Mouse (Mus musculus) heart, adult 2 months (tissue): ENCODE results near the gene Cmss1. TPM values are rescaled to one million over a fixed set of nuclear protein-coding genes. Genes with fewer than 3 reads are reported as not detected.

ENCODE experiments used
- DNase-seq, 2 experiments: peaks; one replicate each; pipeline ENCODE4 v3.0.0; 2021
- H3K27ac ChIP-seq: fragments of 200-600 bp; 2 replicates; pipeline ENCODE4 v1.8.1; 2022
- H3K27me3 ChIP-seq: fragments of 200-500 bp; 2 replicates; pipeline ENCODE4 v1.6.1; 2012; ENCODE audit warnings: mild to moderate bottlenecking, low read length, inconsistent platforms, mixed read lengths; ENCODE audit not compliant: control insufficient read depth, insufficient read depth
- H3K36me3 ChIP-seq: fragments of 200-500 bp; 2 replicates; pipeline ENCODE4 v1.6.1; 2012; ENCODE audit warnings: low read length, inconsistent platforms; ENCODE audit not compliant: control insufficient read depth, insufficient read depth
- H3K4me1 ChIP-seq: fragments of 200-500 bp; 2 replicates; pipeline ENCODE4 v1.6.1; 2011; ENCODE audit warnings: low read length; ENCODE audit not compliant: control insufficient read depth, insufficient read depth
- H3K4me3 ChIP-seq: fragments of 200-600 bp; 2 replicates; pipeline ENCODE4 v1.8.1; 2022
- H3K79me2 ChIP-seq: fragments of 200-500 bp; replicated peaks from 2 replicates; pipeline ENCODE4 v1.6.1; 2012; ENCODE audit warnings: mild to moderate bottlenecking, inconsistent platforms, low read length, moderate library complexity, mixed read lengths; ENCODE audit not compliant: control insufficient read depth, insufficient read depth
- H3K9ac ChIP-seq: fragments of 200-500 bp; 2 replicates; pipeline ENCODE4 v1.6.1; 2012; ENCODE audit warnings: low read depth, mild to moderate bottlenecking, control low read depth, inconsistent platforms, low read length, mixed read lengths
- CTCF ChIP-seq: fragments of 200-600 bp; IDR thresholded peaks from 2 replicates; pipeline ENCODE4 v1.8.1; 2022; ENCODE audit warnings: antibody characterized with exemption, mild to moderate bottlenecking, moderate library complexity
- EP300 ChIP-seq: fragments of 200-500 bp; IDR thresholded peaks from 2 replicates; pipeline ENCODE4 v1.6.1; 2011; ENCODE audit warnings: low read depth, low read length, control low read depth; ENCODE audit not compliant: insufficient read depth
- POLR2A ChIP-seq: fragments of 200-500 bp; IDR thresholded peaks from 2 replicates; pipeline ENCODE4 v1.6.1; 2011; ENCODE audit warnings: mild to moderate bottlenecking, low read depth, low read length, control low read depth; ENCODE audit not compliant: insufficient read depth
- WGBS: fragments of 180-500 bp; shearing (Covaris S2); methylation state at CpG from one replicate; pipeline ENCODE4 v1.1.7; 2018; 5-methylcytosine and 5-hydroxymethylcytosine counted together
- intact Hi-C: fragments of 180-260 bp; cut with DNase I; formaldehyde crosslinking; loops from one replicate; pipeline ENCODE4 v1.15.1; 2025
- polyA plus RNA-seq: library from polyadenylated mRNA; depleted of rRNA; stranded (reverse); fragments of >200 nt; gene quantifications from 2 replicates; pipeline ENCODE4 v1.2.3, GENCODE M21; 2012
- total RNA-seq, 2 experiments: library from RNA; stranded (reverse); gene quantifications; 2 replicates each; pipeline ENCODE4 v1.2.3; 2021

The Cmss1 gene
- total and polyA plus RNA-seq, 3 experiments = 17.6 to 74.3 (median 66.9) TPM

DNA sequence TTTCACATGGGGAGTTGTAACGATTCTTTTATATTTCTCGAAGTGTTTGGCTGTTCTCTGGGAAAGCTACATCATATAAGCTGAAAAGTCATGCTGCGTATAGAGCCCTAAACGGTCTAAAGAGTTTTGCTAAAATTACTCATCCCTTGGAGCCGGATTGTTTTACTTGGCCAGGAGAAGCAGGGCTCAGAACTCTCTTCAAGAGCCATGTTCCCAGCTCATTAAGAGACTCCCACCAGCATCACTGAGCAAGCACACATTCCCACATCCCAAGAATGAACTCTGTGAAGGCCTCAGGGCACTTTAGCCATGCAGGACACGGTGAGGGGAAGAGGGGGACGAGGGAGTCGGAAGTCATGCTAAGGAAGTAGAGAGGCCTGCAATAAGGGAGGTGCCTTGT, 277.6 kb downstream of the Cmss1 start:
- 52% methylated on average over 8 of the region's 8 CpGs for WGBS
- H3K27ac ChIP-seq = peak overlapping the region; percentile 26
- intact Hi-C loops = loop anchor here (5.0 kb wide), 1 partner anchor 82 kb away; no protein-coding TSS in a partner anchor

DNA sequence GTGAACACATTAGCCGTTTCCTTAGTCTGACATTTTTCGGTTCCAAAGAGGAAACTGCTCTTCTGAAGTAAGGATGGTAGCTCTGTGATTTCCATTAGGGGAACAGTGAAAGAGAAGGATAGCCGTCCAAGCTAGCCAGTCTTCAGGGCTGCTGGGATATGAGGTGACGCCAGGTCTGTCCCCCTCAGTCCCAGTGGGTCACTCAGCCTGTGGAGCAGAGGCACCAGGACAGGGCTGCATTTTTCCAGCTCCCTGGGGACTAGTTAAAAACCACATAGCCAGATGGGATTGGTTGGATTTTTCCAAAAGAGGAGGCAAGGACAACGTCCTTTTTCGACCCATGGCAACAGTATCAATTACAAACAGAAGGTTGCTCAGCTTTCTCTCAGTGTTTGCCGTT, 279.7 kb downstream of the Cmss1 start:
- Histone ChIP-seq H3K27ac (peak overlapping the region; percentile 54), H3K4me3 (no peak overlapping the region), H3K9ac (no peak overlapping the region), H3K4me1 (peaks cover 5% of the 10 kb centered on the region), H3K36me3 (peaks cover 10% of the 10 kb centered on the region), H3K79me2 (no peaks in the 10 kb centered on the region), H3K27me3 (no peaks in the 10 kb centered on the region)
- intact Hi-C loops = loop anchor here (2.0 to 5.0 kb wide), 2 partner anchors 66 to 80 kb away; no protein-coding TSS in a partner anchor
- peak; percentile 62 to 75 for DNase-seq
- TF ChIP-seq EP300 = 0 out of 2 replicates have a peak, but pooled peaks have one; percentile 51
- no peak for TF ChIP-seq POLR2A
- 42% methylated on average over 7 of the region's 7 CpGs for WGBS

More for the DNA sequence above, 277.6 kb downstream of the Cmss1 start:
- Histone ChIP-seq H3K27me3 (no peaks in the 10 kb centered on the region), H3K4me1 (peaks cover 5% of the 10 kb centered on the region), H3K9ac (no peak overlapping the region), H3K4me3 (no peak overlapping the region), H3K36me3 (peaks cover 10% of the 10 kb centered on the region), H3K79me2 (no peaks in the 10 kb centered on the region; the same call in 1 of the 2 replicates)
- DNase-seq = peak; percentile 23 to 37
- no peak for TF ChIP-seq EP300
- TF ChIP-seq CTCF = no peak
- no peak for TF ChIP-seq POLR2A

DNA sequence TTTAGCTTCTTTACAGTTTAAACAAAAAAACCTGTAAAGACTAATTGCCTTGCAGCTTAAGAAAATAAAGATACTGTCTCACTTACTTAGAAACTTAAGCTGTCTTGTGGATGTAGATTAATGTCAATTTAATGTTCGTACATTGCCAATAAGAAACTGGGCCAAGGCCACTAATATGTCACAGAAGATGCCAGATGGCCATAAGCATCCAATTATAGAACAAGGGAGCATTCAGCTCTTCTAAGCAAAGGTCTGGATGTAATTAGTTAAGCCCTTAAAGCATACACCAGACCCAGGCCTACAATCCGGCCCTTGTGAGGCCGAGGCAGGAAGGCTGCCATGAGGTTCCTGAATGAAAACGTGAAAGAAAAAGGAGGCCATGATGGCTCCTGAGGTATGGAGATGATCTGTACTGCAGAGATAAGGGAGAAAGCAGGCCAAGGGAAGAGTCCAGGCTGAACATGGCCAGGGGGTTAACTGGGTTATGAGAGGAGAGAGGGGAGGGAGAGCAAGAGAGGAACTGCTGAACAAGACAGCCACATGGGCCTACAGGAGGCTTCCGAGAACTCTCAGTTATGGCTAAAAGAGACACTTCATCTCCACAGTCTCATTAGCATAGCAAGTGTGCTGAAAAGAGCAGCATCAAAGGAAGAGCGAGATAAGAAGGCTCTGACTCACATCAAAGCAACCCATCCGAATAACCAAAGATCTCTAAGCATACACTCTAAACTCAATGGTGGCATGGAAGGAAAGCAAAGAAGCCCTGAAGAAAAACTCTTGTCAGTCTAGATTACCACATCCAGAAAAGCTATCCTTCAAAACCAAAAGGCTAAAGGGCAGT, 287.2 kb downstream of the Cmss1 start:
- Histone ChIP-seq H3K79me2 (no peaks in the 10 kb centered on the region), H3K4me3 (no peak overlapping the region), H3K36me3 (no peaks in the 10 kb centered on the region), H3K9ac (no peak overlapping the region), H3K27me3 (no peaks in the 10 kb centered on the region), H3K27ac (no peak overlapping the region), H3K4me1 (no peaks in the 10 kb centered on the region)
- 82% methylated on average over 7 of the region's 7 CpGs for WGBS
- no peak for DNase-seq
- intact Hi-C loops = no loop called here
- no peak for TF ChIP-seq EP300
- TF ChIP-seq CTCF = no peak
- TF ChIP-seq POLR2A = no peak

DNA sequence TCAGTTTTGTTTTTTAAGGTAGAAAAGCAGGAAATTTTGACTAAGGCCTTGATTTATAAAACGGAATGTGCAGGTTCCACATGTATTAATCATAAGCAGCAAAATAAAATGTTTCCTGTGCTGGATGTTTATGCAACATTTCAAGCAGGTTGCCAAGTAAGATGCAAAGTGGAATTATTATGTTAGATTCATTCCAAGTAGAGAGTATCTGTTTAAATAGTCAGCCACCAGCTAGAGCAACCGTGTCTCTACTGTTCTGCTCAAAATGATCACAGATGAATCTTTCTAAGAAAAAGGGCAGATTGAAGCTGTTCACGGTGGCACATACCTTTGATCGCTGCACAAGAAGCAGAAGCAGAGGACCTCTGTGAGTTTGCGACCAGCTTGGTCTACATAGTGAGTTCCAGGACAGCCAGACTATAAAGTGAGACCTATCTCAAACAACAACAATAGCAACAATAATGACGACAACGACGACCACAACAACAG, 288.0 kb downstream of the Cmss1 start:
- 80% methylated on average over 8 of the region's 8 CpGs for WGBS
- H3K9ac ChIP-seq = no peak overlapping the region

DNA sequence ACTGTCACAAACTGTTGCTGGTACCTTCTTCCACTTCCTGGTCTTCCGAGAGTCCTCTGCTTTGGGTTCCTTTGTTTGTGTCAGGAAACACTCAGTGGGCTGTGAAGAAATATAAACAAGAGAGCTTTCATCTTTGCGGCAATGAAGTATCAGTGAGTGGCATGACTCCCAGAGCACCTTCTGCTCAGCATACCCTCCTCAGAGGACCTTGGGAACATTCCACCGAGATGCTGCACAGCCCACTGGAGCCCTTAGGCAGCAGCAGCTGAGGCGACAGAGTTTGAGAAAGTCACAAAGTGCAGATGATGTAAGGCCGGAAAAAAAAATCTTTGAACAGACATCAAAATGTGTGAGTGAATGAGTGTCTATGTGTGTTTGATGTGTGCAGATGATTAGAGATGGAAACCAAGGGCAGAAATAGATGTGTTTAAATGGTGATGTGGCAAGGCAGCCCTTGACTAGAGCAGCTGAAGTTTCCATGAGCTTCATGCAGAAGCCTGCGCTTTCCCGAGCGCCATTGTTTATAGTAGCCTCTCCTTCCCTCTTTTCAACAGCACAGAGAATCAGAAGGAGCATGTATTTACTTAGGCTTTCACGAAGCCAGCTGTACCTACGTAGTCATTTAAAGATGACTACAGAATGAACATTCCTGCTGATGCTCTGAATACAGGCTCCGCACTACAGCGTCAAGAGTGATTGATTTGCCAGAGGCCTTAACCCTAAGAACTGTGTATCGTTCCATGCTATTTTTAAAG, 288.6 kb downstream of the Cmss1 start:
- no peak for DNase-seq
- intact Hi-C loops = no loop called here
- Histone ChIP-seq H3K4me1 (no peaks in the 10 kb centered on the region), H3K27me3 (no peaks in the 10 kb centered on the region), H3K9ac (no peak overlapping the region), H3K27ac (no peak overlapping the region), H3K4me3 (no peak overlapping the region), H3K79me2 (no peaks in the 10 kb centered on the region), H3K36me3 (no peaks in the 10 kb centered on the region)
- TF ChIP-seq EP300 (no peak), POLR2A (no peak)
- WGBS = 66% methylated on average over 13 of the region's 13 CpGs

More for the DNA sequence above, 288.0 kb downstream of the Cmss1 start:
- Histone ChIP-seq H3K36me3 (no peaks in the 10 kb centered on the region), H3K4me1 (no peaks in the 10 kb centered on the region), H3K4me3 (no peak overlapping the region), H3K27me3 (no peaks in the 10 kb centered on the region), H3K27ac (no peak overlapping the region), H3K79me2 (no peaks in the 10 kb centered on the region)
- no peak for DNase-seq
- TF ChIP-seq CTCF (no peak), EP300 (no peak), POLR2A (no peak)
- intact Hi-C loops = no loop called here

DNA sequence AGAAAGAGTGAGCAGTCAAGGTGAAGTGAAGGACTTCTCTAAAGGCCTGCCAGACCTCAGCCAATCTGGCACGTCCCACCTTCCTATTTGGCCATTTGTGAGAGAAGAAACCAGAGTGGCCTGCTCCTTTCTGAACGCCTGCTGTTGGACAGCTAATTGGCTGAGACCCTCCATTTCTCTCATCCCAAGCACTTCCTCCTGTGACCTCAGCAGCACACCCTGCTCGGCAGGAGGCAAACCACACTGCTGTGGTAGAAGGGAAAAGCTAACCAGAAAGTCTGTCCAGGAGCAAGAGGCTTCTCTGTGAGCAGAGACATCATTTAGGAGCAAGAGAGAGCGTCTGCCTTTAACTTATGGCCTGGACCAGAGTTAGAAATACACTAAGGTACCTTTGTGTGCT, 289.5 kb downstream of the Cmss1 start:
- Histone ChIP-seq H3K27me3 (no peaks in the 10 kb centered on the region), H3K27ac (no peak overlapping the region), H3K9ac (no peak overlapping the region), H3K79me2 (no peaks in the 10 kb centered on the region), H3K4me3 (no peak overlapping the region), H3K4me1 (no peaks in the 10 kb centered on the region), H3K36me3 (no peaks in the 10 kb centered on the region)
- TF ChIP-seq CTCF (no peak), POLR2A (no peak), EP300 (no peak)
- intact Hi-C loops = no loop called here
- no peak for DNase-seq
- 71% methylated on average over 4 of the region's 4 CpGs for WGBS
